Mouse (Mus musculus): ENCODE results near the gene Ttc27.

Ttc27 gene

GRCm38 (mm10) chr17:74875740-74876139, 158.2 kb downstream of the Ttc27 start:
- DNase-seq (ENCODE audit: low read depth, low spot score), result no peak

- DNase-seq (ENCODE audit: low read depth, low spot score), result no peak
Measured at GRCm38 (mm10) chr17:74876954-74877353, 159.4 kb downstream of the Ttc27 start.

- no peak for DNase-seq (ENCODE audit: low read depth, low spot score)
Measured at GRCm38 (mm10) chr17:74879768-74880167, 162.2 kb downstream of the Ttc27 start.

GRCm38 (mm10) chr17:74887039-74887438, 169.5 kb downstream of the Ttc27 start:
- no peak for DNase-seq (ENCODE audit: low read depth, low spot score)

GRCm38 (mm10) chr17:74888836-74889534, 171.5 kb downstream of the Ttc27 start:
- no peak for DNase-seq (ENCODE audit: low read depth, low spot score)

GRCm38 (mm10) chr17:74889535-74890117, 172.1 kb downstream of the Ttc27 start:
- DNase-seq (ENCODE audit: low read depth, low spot score), result no peak

- DNase-seq (ENCODE audit: low read depth, low spot score), result no peak
Measured at GRCm38 (mm10) chr17:74902453-74902852, 184.9 kb downstream of the Ttc27 start.

- DNase-seq (ENCODE audit: low read depth, low spot score), result peak; percentile 21
Measured at GRCm38 (mm10) chr17:74903411-74904331, 186.1 kb downstream of the Ttc27 start.

- DNase-seq (ENCODE audit: low read depth, low spot score), result no peak
Measured at GRCm38 (mm10) chr17:74904332-74904687, 186.8 kb downstream of the Ttc27 start.

- DNase-seq (ENCODE audit: low read depth, low spot score), result no peak
Measured at GRCm38 (mm10) chr17:74904956-74905355, 187.4 kb downstream of the Ttc27 start.

- DNase-seq (ENCODE audit: low read depth, low spot score), result no peak
Measured at GRCm38 (mm10) chr17:74912995-74913394, 195.5 kb downstream of the Ttc27 start.

Measured in ZHBTc4 (cell line).